Mouse (Mus musculus): ENCODE measurements around the gene Vrk1. TPM values are rescaled to one million over a fixed set of nuclear protein-coding genes. Genes with fewer than 3 reads are reported as not detected.

Vrk1 gene
- 10 to 100 TPM; 15.2 to 16.8 TPM for total RNA-seq (2021)

DNA sequence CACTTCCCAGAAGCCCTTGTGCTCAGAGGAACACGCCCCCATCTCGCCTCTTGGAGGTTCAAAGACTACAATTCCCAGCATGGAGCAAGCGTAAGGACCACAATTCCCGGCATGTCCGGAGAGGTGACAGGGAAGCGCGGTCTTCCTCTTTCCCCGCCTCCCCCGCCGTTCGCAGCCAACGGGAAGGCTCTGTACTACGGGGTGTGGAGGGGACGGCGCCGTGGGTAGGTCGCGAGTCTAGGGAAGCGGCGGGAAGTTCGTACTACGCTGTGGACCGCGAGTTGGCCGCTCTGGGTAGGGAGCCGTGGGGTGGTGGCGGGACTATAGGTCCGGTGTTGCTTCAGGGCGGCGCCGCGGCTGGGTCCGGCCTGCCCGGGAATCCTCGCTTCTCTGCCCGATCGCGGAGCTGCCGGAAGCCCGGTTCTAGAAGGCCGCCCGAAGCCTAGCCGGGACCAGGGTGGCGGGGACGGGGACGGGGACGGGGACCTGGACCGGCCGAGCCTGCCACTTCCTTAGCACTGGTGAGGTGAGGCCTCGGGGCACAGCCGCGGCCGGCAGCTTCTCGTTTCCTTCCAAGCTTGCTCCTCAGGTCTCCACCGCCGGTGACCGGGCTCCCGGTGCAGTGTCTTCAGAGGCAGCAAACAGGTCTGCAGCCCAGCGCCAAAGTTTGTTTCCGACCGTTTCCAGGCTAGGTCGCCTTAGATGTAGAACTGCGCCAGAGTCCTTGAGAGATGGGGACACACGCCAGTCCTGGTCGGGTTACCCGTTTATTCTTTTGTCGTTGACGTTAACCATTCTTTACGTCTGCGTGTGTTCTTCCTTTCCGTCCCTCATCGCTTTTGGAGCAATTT, at the start of gene Vrk1:
TSS of gene Vrk1 (plus strand) at position 164 of the 851 bp plus-strand sequence.
- intact Hi-C loops (cut with DNase I) = no loop called here

DNA sequence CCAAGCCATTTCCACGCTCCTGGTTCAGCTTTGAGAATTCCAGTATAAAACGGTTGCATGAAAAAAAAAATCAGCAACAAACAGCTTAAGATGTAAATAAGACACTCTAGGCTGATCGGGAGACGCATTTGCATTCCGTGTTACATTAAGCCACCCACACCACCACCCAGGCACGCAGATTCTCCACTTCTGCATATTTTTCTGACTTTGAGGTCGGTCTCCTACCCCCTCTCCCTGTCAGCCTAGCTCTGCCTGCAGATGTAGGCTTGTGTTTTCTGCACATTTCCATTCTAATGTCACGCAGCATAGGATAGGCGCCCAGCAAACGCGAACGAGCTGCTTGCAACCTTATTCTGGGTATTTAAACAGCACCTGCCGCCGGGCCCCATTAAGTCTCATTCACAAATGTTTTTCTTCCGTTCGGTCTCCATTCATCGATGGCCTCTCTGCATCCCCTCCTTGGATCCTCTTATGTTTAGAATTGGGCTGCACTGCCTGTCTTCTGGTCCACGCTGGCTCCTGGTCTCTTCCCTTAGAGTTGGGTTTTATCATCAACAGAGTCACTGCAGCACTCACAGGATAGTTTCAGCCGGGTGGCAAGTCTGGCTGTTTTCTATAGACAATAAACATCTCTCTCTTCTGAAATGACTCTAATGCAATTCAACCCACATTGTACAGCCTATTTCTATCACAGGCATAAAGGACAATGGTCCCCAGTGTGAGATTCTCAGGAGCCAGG, 49.3 kb upstream of the Vrk1 start:
- intact Hi-C loops (cut with DNase I) = loop anchor here (5.0 kb wide), 1 partner anchor 103 kb away; no protein-coding TSS in a partner anchor
- DNase-seq (ENCODE audit: low spot score in 2 of 2) = peak; percentile 64

More for the DNA sequence above, at the start of gene Vrk1:
- DNase-seq (ENCODE audit: low spot score in 2 of 2) = peak; percentile 95 to 96

DNA sequence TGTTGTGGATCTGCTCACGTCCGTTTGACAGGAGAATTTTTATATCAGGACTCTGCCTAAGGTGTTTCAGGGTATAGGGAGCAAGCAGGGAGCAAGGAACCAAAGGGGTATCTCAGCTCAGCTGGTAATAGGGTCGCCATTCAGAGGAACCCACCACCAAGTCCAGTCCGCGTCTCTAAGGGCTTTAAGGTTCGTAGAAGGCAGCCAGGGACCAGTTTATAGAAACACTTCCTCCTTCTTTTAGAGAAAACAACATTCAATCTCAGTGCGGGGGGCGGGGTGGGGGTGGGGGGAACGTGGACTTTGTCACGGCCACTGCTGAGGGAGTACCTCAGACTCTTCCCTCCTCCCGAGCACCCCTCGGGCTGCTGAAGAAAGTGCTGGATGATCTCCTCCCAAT, 48.4 kb upstream of the Vrk1 start:
- intact Hi-C loops (cut with DNase I) = loop anchor here (2.0 to 5.0 kb wide), 2 partner anchors 104 to 125 kb away; no protein-coding TSS in a partner anchor
- no peak for DNase-seq (ENCODE audit: low spot score in 2 of 2)

DNA sequence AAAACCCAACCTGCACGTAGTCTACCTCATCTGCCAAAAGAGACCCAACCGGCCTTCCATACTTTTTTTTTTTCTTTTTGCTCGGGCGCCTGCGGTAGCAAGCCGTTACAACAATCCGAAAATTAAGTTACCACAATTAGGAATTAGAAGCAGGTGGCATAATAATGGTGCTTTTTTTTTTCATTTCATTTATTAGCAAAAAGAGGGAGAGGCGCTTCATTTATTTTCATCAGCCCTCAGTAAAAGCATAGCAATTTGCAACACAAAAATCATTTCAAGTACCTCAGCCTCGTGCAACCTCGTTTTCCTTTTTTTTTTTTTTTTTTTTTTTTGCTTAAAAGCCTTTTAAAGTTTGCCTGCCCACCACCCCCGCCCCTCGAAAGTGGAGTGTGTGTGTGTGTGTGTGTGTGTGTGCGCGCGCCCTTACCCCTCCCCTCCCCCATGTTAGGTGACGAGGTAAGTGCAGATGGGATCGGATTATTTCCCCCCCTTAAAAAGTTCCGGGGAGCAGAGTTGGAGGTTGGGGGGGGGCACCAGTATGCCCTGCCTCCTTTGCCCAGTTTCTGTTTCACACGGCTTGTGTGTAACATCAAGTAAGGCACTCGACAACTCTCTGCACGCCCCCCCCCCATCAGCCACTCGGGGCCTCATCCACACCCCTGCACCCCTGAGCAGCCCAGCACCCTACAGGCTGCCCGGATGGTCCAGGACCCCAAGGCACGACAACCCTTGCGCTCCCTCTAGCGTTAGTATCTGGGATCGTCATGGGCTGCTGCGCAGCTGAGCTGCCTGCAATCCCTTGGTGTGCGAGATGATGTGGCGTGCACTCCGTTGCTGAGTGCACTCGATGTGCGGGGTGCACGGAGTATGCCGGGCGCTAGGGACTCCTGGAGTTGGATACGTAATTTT, 47.7 kb upstream of the Vrk1 start:
- peak; percentile 86 to 89 for DNase-seq (ENCODE audit: low spot score in 2 of 2)
- intact Hi-C loops (cut with DNase I) = loop anchor here (2.0 to 5.0 kb wide), 2 partner anchors 105 to 126 kb away; no protein-coding TSS in a partner anchor

DNA sequence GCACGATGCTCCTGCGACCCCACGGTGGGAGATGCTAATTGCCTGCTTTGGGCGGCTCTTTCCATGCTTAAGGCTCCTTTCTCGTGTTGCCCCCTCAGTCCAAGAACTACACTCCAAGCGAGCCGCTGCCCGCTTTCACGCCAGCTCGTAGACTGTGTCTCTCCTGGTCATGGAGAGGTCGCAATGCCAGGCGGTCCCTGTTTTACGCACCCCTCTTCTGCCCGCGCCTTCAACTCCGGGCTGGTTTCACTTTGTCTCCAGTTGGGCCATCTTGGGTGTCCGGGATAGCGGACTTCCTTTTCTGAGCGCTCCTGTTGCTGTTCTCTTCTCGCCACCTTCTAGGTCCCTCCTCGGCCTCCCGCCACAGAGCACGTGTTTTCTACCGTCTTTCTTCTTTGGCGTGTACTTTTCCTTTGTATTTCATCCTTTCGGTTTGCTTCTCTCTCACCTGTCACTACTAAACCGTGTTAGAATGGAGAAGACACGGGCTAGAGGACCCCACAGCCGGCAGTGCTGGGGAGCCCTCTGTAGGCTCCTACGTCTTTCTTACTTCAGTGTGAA, 46.9 kb upstream of the Vrk1 start:
- intact Hi-C loops (cut with DNase I) = loop anchor here (2.0 to 5.0 kb wide), 2 partner anchors 106 to 126 kb away; no protein-coding TSS in a partner anchor
- DNase-seq (ENCODE audit: low spot score in 2 of 2) = no peak

DNA sequence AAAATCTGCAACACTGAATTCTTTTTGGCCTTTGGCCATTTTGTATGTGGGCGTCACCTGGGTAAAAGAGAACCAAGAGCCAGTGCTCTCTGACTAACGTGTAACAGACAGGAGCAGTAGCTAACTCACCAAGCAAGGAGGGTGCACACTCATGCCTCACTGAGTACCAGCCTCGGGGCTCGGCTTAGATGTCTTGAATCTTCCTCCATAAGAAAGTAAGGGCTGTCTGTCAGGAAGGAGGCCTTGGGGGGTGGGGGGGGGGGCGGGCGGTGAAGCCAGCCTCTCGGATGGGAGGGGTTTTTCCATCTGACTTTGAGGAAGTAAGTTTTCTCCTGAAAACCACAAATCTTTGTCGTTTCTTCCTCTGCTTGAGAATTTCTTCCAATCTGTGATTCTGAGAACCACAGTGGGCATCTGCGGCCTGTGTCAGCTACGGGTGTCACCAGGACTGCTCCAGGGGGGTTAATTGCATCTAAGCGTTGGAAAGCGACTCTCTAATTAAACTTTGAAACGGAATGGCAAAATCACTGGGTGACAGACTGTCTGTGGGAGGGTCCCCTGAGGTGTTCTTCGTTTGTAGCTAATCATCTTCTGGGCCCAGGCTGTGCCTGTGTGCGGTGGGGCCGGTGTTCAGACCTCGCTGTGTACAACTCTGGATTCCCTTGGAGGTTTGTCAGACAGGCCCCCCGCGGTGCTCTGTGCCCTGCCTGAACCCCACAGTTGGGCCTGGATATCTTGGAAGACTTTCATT, 43.0 kb upstream of the Vrk1 start:
- intact Hi-C loops (cut with DNase I) = no loop called here
- DNase-seq (ENCODE audit: low spot score in 2 of 2) = no peak

DNA sequence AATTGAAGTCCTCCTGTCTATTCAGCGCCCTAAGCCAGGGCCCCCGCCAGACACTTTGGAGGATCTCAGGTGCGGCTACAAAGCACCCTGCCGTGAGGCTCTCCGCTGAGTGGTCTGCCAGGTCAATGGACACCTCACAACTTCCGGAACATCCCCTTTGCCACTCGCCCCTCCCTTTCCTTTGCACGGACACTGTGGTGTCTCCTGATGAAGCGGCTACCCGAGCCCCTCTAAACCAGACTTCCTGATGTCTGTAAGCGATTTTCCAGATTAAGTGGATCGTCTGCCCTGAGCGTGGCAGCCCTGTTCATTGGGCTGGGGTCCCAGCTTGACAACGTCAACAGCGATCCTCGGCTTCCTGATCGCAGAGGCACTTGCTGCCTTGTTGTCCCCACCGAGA, 42.2 kb upstream of the Vrk1 start:
- intact Hi-C loops (cut with DNase I) = no loop called here
- DNase-seq (ENCODE audit: low spot score in 2 of 2) = no peak

DNA sequence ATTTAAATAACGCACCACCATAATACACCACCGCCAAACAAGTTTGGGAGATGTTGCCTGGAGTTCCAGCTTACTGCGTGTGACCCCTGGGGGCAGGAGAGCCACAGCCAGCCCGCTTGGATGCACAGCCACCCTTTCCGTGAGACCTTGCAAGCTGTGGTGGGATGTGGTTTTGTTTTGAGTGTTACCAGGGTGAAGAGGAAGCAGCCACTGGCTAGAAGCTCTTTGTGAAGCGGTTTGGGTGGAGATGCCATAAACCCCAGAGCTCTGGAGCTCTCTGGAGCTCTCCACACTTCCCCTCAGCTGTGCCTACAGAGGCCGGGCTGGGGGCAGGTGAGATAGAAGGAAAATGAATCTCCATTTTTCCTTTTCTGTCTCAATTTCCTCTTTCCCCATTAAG, 38.8 kb upstream of the Vrk1 start:
- DNase-seq (ENCODE audit: low spot score in 2 of 2) = no peak
- intact Hi-C loops (cut with DNase I) = no loop called here

DNA sequence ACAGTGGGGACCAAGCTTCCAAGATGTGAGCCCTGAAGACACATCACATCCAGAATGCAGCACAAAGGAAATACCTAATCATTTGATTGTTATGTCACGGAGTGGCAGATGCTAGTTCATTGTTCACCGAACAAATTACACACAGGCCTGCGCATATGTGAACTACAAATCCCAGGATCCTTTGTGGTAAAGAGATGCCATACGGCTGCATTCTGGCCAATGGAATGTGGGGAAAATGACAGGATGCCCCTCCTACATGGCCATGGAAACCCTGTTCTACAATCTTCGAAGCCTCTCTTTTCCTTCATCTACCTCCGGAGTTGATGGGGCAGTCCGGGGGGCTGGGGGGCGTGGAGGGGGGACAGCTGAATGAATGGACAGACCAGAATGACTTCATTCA, 37.4 kb upstream of the Vrk1 start:
- intact Hi-C loops (cut with DNase I) = no loop called here
- DNase-seq (ENCODE audit: low spot score in 2 of 2) = no peak

DNA sequence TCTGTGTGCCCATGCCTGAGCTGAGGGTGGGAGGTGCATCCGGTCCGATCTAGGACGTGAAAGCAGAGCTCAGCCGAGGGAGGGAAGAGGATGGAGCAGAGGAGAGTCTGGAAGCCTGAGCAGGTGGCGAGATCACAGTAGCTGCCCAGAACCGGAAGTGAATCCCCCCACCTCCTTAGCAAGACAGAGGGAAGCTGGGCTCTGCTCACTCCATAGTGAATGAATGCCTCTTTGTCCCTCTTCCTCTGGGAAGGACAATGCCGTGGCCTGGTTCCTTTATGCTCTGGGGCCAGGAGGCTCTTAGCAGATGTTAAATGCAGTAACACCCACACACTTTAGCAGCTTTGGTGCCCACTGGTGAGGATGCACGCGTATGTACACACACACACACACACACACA, 36.3 kb upstream of the Vrk1 start:
- intact Hi-C loops (cut with DNase I) = no loop called here
- no peak for DNase-seq (ENCODE audit: low spot score in 2 of 2)

DNA sequence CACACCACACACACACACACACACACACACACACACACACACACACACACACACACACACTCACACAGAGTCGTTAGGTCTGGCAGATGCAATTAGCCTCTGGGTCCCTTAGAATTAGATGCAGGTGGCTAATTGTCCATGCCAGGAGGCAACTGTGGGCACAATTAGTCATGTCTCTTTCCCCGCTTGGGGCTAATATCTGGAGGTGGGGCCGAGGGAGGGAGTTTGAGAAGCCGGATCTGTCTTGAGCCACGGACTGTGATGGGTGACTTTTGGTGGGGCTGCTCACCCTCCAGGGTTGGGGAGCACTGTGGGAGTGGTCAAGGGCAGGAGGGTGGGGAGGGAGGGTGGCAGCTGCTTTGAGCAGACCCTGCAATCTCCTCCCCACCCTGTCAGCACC, 35.9 kb upstream of the Vrk1 start:
- intact Hi-C loops (cut with DNase I) = no loop called here
- no peak for DNase-seq (ENCODE audit: low spot score in 2 of 2)

DNA sequence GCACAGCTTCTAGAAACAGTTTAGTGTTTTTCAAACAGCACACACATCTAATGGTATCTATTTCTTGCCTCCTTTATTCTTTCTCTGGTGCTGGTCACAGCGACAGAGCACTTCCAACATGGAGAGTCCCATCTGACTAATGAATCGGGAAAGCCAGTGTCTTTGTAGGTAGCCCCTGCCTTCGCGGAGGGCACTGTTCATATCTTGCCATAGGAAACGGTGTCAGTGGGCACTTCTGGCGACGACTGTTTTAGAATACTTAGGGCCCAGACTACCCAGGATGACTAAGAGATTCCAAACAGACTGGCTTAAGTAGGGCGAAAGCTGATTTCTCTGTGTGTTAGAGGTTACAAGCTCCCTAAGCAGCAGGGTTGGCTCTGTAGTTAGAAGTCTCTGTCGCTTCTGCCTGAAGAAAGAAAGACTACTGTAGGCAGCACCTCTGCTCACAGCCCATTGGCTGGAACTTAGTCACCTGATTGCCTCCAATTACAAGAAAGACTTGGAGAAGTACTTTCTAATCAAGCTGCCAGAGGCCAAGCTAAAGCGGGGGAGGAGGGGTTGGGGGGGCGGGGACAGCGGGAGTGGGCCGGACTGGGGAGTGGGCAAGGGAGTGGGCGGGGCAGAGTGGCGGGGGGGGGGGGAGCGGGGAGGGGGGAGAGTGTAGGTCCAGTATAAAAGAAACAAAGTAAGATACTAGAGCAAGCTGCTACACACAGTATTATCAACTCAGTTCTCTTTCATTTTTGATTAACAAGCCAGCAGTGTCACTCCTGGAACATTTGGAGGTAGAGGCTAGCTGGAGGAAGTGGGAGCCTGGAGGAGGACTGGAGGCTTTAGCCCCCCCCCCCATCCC, 28.7 kb upstream of the Vrk1 start:
- DNase-seq (ENCODE audit: low spot score in 2 of 2) = no peak
- intact Hi-C loops (cut with DNase I) = no loop called here

DNA sequence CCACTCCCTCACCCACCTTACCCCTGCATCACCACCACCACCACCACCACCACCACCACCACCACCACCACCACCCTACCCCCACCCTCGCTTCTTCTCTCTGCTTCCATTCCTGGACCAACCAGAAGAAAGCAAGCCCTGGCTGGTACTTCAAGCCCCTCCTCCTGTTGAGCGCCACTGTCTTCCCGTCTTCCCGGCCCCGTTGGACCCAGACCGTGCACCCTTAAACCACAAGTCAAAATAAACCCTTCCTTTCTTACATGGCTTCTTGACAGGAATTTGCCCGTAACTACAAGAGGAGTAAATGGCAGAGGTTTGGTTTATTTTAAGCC, 28.1 kb upstream of the Vrk1 start:
- intact Hi-C loops (cut with DNase I) = no loop called here
- DNase-seq (ENCODE audit: low spot score in 2 of 2) = no peak

DNA sequence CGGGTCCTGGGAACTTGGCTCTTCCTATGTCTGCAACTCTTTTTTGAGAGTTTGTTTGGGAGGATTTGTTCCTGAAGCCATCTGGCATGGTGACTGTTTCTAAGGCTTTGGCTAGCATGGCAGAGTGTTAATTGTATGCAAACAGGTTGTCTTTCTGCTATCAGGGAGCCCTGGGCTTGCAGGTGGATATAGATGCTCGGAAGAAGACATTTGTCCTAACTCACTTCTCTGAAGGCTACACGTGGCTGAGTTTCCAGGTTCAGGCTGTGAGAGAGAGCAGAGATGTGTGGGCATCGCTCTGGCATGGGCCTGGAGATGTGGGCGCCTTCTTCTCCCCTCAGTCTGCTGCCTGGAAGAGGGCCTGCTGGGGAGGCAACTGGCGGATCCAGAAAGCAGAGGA, 27.4 kb upstream of the Vrk1 start:
- intact Hi-C loops (cut with DNase I) = no loop called here

DNA sequence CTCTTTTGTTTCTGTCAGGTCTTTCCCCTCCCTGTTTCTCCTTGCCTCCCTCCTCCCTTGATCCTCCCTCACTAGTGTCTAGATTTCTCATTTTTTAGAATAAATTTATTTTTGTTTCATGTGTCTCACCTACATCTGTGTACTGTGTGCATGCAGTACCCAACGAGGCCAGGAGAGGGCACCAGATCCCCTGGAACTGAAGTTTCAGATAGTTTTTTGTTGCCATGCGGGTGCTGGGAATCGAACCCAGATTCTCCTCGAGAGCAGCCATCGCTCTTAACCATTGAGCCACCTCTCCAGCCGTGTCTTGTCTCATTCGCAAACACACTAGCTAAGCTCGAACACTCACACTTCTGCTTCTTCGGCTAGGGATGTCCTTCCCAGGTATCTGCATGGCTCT, 26.5 kb upstream of the Vrk1 start:
- intact Hi-C loops (cut with DNase I) = no loop called here
- DNase-seq (ENCODE audit: low spot score in 2 of 2) = no peak

More for the DNA sequence above, 27.4 kb upstream of the Vrk1 start:
- DNase-seq (ENCODE audit: low spot score in 2 of 2) = peak; percentile 74 to 82

DNA sequence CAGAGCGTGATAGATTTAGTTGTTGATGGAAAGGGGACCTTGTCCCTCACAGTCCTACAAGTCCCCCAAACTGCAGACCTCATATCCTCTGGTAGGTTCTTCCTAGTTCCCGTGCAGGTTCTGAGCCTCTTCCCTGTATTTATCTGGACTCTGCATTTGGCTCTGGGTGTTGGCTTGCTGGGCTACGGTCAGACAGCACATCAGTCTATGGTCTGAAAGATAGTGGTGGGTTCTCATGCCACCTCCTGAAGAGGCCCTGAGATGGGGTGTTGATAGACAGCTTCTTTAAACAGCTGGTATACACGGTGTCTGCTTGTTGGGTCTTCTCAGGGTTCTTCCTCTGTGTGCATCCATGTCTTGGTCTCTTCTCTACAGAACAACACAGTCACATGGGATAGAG, 21.6 kb upstream of the Vrk1 start:
- no peak for DNase-seq (ENCODE audit: low spot score in 2 of 2)
- intact Hi-C loops (cut with DNase I) = no loop called here

DNA sequence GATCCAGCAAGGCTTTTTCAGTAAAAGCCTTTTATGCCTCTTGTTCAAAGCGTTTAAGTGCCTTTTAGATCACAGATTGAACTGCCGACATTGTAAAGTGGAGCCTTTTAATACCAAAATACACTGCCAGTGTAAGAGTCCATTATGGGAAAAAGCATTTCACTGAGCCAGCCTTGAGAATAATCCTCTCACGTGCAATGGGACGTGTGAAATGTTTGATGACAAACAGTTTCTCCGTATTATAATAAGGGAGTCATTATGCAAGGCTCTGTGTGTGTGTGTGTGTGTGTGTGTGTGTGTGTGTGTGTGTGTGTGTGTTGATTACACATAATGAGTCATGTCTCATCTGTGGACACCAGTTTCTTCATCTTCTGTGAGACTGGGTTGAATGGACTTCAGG, 17.3 kb upstream of the Vrk1 start:
- intact Hi-C loops (cut with DNase I) = no loop called here

DNA sequence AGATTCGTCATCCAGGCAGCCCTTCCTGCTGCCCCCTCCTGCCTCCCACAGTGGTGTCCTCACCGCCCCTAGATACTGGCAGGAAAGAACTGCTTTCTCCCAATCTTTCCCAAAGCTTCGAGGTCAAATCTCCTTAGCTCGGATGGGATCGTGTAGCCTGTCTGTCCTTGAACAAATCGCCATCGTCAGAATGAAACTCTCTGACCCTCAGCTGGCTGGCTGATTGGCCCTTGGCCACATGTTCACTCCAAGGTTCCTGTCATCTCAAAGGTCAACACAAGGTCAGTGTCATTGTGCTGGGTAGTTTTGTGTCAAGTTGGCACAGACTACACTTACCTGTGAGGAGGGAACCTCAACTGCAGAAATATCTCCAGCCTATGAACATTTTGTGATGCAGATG, 16.7 kb upstream of the Vrk1 start:
- intact Hi-C loops (cut with DNase I) = no loop called here

More for the DNA sequence above, 17.3 kb upstream of the Vrk1 start:
- no peak for DNase-seq (ENCODE audit: low spot score in 2 of 2)

More for the DNA sequence above, 16.7 kb upstream of the Vrk1 start:
- no peak for DNase-seq (ENCODE audit: low spot score in 2 of 2)
